Mouse (Mus musculus) left cerebral cortex, adult 11 months (tissue): ENCODE measurements around the gene Rhox3h.
"Not testable (repeated sequence)": the region's sequence is repeated elsewhere in the genome, so short reads cannot be mapped to it uniquely, and the experiment has no call there.

Experiments used
- DNase-seq: peaks from one replicate; pipeline ENCODE4 v3.0.0; 2022; ENCODE audit warnings: low spot score

Rhox3h gene

GRCm38 (mm10) chrX:37668664-37669063 is at the start of gene Rhox3h:
TSS of gene Rhox3h (minus strand) at chrX:37668764.
- DNase-seq = not testable (repeated sequence)

GRCm38 (mm10) chrX:37701821-37702387 is 33.3 kb upstream of the Rhox3h start:
- no peak for DNase-seq

GRCm38 (mm10) chrX:37692261-37692660 is 23.7 kb upstream of the Rhox3h start:
- DNase-seq = no peak

GRCm38 (mm10) chrX:37683031-37683715 is 14.6 kb upstream of the Rhox3h start:
- no peak for DNase-seq

- DNase-seq = not testable (repeated sequence)
Measured at GRCm38 (mm10) chrX:37673177-37673576, 4.6 kb upstream of the Rhox3h start, which contains the start of gene Rhox2h. TSS of gene Rhox2h (minus strand) at chrX:37673277.

GRCm38 (mm10) chrX:37651227-37651626 is 17.3 kb downstream of the Rhox3h start, which contains the start of gene Rhox4g:
TSS of gene Rhox4g (minus strand) at chrX:37651327.
- not testable (repeated sequence) for DNase-seq

- DNase-seq = not testable (repeated sequence)
Measured at GRCm38 (mm10) chrX:37643370-37643769, 25.2 kb downstream of the Rhox3h start, which contains the start of gene Rhox2g. TSS of gene Rhox2g (minus strand) at chrX:37643470.

GRCm38 (mm10) chrX:37628512-37628911 is 40.1 kb downstream of the Rhox3h start, which contains the start of gene Rhox3g:
TSS of gene Rhox3g (minus strand) at chrX:37628612.
- not testable (repeated sequence) for DNase-seq
